Mouse (Mus musculus) olfactory bulb, adult 2 months (tissue): ENCODE data around the gene Slco3a1.

Experiments
- CTCF ChIP-seq: fragments of 200-500 bp; IDR thresholded peaks from 2 replicates; pipeline ENCODE4 v1.5.1; 2012; ENCODE audit warnings: low read depth, mild to moderate bottlenecking, low read length, moderate library complexity; ENCODE audit not compliant: insufficient read depth
- POLR2A ChIP-seq: fragments of 200-500 bp; IDR thresholded peaks from 2 replicates; pipeline ENCODE4 v1.6.1; 2012; ENCODE audit warnings: mild to moderate bottlenecking, low read depth, low read length, moderate library complexity; ENCODE audit not compliant: insufficient read depth

DNA sequence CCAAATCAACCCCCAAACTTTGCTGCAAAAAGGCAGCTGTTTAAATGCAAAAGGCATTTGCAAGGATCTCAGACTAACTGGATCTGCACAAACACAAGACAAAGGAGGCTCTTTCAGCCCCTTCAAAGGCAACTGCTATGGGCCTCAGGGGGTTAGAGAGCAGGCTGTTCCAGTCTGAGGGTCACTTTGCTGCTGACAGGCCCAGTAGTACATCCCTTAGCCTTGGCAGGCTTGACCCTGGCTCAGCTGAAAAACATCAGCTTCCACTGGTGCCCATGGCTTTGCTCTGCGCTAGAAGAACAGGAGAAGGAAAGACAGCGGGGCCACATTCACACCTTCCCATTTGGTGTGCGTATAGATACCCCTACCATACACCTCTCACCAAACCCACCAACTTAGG is 189.6 kb downstream of the Slco3a1 start:
- TF ChIP-seq CTCF (no peak), POLR2A (no peak)
